Mouse (Mus musculus) left cerebral cortex, postnatal 36 days (tissue): ENCODE measurements around the gene Ptch1. TPM values are rescaled to one million over a fixed set of nuclear protein-coding genes. Genes with fewer than 3 reads are reported as not detected.

Experiments
- DNase-seq, 2 experiments: peaks; one replicate each; pipeline ENCODE4 v3.0.0; 2021 to 2022; ENCODE audit warnings: low spot score in 2 of 2, mixed read lengths in 1 of 2
- intact Hi-C: fragments of 180-260 bp; cut with DNase I; formaldehyde crosslinking; loops from one replicate; pipeline ENCODE4 v1.15.1; 2025
- total RNA-seq, 2 experiments: library from RNA; stranded (reverse); gene quantifications; 2 replicates each; pipeline ENCODE4 v1.2.3; 2021

The Ptch1 gene
- total RNA-seq, 2 experiments from 2014 or later: 40.5 to 51.6 TPM

DNA sequence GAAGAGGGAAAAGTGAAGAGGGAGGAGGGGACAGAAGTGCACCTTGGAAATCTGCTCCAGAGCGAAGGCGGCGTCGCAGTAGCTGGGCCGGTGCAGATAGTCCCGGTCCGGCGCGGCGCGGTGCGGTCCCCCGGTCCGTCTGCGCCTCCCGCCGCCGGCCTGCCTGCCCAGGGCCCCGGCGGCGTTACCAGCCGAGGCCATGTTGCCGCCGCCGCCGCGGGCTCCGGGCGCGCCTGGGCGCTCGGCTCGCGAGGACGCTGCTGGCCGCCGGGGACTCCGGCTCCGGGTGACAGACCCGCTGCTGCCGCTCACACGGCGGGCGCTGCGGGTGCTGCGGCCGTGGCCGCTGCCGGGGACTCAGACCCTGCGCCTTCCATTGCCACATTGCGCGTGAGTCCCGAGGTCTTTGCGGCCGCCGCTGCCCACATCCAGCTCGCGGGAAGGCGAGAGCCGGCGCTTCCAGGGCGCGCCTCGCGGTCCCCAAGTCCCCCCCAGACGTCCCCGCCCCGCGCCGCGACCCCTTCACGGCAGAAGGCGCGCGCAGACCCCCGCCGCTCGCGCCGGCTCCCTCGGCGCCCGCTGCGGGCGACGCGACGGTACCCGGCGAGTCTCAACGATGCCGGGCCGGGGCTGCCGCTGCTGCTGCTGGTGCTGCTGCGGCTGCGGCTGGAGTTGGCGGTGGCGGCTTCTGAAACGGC, 7.9 kb downstream of the Ptch1 start:
- peak; percentile 54 to 71 for DNase-seq
- intact Hi-C loops: loop anchor here (1.0 to 10.0 kb wide), 3 partner anchors 134 to 589 kb away; partner anchors contain the start of gene Zfp367

DNA sequence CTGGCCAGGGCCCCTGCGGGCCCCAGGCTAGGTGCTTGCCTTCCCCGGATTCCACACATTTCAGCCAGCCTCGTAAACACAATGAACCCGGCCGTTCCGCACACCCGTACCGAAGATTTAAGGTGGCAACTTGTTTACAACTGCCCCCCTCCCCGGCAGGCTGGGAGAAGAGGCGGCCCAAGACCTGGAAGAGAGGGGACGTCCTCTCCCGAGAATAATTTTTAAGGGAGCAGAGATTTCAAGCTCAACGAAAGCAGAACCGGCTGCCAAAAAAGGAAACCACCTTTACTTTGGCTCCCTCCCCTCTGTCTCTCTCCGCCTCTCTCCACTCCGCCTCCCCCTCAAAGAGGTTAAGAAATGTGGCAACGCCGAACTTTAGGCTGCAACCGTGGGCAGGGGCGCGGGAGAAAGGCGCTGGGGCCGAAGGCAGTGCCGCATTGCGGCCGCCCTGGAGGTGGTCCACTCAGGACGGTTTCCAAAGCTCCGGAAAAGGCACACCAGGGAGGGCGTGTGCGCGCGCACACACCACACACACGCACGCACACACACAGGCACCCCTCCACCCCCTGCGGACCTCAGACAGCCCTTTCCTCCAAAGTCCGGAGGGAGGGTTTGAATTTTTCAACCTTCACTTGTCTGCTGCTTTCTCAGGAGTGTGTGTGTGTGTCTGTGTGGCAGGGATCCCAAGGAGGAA, 8.6 kb downstream of the Ptch1 start:
- peak; percentile 67 to 74 for DNase-seq
- intact Hi-C loops: loop anchor here (1.0 to 10.0 kb wide), 3 partner anchors 133 to 590 kb away; partner anchors contain the start of gene Zfp367

GRCm38 (mm10) chr13:63563781-63564625, 9.4 kb downstream of the Ptch1 start:
- intact Hi-C loops: loop anchor here (10.0 kb wide), 1 partner anchor 591 kb away; the partner anchor contains the start of gene Zfp367
- DNase-seq: peak; percentile 55 to 63

DNA sequence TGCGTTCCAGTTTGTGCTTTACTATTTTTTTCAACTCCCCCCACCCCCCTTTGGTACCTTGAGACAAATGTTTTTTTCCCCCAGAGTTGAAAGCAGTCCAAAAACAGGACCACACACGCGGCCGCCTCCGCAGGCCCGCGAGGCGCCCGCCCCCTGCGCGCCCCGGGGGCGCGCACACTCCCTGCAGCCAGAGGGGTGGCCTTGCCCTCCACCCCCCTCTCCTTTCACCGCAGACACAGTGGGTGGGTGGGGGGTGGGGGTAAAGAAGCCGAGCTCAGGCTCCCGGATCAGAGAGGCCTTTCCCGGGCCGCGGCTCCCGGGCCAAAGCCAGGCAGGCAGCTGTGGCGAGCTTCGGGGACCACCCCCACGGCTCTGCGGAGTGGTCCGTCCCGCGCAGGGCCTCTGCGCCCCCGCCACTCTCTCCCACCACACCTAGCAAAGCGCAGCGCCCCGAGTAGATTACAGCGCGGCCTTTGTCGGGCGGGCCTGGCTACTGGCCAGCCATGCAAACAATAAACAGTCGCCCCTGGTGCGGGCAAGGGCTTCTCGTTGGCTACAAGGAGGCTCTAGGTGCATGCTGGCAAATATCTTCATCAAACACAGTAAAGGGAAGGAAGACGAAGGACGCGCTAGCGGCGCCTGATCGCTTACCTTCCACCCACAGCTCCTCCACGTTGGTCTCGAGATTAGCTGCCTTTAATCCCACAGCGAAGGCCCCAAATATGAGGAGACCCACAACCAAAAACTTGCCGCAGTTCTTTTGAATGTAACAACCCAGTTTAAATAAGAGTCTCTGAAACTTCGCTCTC, 10.2 kb downstream of the Ptch1 start:
- intact Hi-C loops: loop anchor here (10.0 kb wide), 1 partner anchor 592 kb away; the partner anchor contains the start of gene Zfp367
- peak; percentile 71 to 76 for DNase-seq

GRCm38 (mm10) chr13:63562141-63562971, 11.0 kb downstream of the Ptch1 start:
- no peak for DNase-seq

DNA sequence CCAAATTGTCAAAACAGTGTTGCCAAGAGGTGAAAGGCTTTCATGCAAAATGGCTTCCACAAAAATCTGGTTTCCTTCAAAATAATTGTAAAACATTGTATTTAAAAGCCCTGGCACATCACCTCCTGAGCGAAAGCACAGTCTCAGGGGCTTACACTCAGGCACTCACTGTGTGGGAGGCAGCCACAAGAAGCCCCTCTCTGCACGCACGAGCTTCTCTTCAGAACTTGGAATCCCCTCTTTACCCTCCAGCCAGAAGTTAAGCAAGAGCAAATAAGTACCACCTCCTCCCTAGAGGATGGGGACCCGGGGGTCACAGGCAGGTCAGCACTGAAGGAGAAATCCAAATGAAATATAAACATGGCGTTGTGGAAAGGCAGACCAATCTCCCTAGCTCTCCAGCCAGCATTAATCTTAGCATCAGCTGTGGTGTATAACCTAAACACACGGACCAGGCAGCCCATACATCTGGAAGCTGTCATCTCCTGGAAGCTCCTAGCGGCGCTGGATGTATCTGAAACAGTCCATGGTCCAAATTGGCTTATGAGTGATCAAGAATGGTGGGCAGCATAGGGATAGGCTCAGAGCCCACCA, 15.0 kb downstream of the Ptch1 start:
- intact Hi-C loops: no loop called here
- no peak for DNase-seq

More at GRCm38 (mm10) chr13:63562141-63562971, 11.0 kb downstream of the Ptch1 start:
- intact Hi-C loops: loop anchor here (10.0 kb wide), 1 partner anchor 592 kb away; the partner anchor contains the start of gene Zfp367

GRCm38 (mm10) chr13:63556431-63556830, 17.0 kb downstream of the Ptch1 start:
- DNase-seq: no peak
- intact Hi-C loops: no loop called here

- DNase-seq: no peak
- intact Hi-C loops: no loop called here
Measured at GRCm38 (mm10) chr13:63555885-63556284, 17.5 kb downstream of the Ptch1 start.

GRCm38 (mm10) chr13:63554569-63554968, 18.8 kb downstream of the Ptch1 start:
- intact Hi-C loops: no loop called here
- no peak for DNase-seq

DNA sequence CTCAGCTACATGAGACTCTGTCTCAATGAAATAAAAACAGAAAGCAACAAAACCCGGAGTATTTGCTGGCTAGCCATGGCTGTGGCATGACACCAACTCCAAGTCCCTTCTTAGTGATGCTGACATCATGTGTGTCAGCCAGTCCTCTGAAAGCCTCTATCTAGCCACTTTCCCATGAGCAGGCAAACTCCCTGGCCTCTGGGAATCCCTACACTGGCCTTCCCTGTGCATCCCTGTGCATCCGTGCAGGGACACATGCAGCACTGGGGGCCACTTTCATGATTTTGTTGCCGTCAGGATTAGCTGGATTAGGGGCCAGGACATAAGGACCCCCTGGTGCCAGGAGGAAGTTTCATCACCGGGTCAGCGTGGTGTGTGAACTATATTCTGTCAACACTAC, 20.0 kb downstream of the Ptch1 start:
- intact Hi-C loops: no loop called here
- DNase-seq: no peak

- intact Hi-C loops: no loop called here
- peak; percentile 82 to 86 for DNase-seq
Measured at GRCm38 (mm10) chr13:63552291-63552932, 21.0 kb downstream of the Ptch1 start.

DNA sequence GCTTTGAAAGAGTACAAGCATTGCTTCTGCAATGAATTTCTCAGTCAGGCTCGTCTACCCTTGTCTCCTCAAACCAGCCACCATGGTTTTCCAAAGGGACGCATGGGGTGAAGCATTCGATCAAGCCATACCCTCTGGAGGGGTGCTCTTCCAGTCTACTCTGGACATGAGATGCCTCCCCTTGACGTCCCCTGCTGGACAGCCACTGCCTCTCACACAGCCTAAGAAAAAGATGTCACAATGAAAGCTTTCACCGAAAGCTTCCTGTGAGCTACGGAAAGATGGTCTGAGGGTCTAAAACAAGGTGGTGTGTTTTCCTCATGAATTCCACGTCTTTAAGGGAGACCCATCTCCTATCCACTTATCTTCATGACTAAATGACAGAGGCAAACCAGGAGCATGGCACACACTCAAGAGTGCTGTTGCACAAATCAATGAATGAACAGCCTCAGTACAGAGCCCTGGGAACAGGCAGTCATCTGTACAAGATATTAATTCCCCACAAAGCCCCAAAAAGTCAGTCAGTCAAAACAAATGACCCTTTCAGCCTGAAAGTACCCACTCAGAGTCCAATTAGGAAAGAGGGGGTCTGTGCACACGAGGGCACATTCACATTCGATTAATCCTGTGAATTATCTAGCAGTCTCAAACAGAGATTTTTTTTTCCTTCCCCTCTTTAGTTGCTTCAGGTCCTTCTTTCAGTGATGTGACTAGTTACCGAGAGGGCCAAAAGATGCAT, 21.7 kb downstream of the Ptch1 start:
- intact Hi-C loops: no loop called here

GRCm38 (mm10) chr13:63550367-63550766, 23.0 kb downstream of the Ptch1 start:
- intact Hi-C loops: no loop called here
- DNase-seq: no peak

More for the DNA sequence above, 21.7 kb downstream of the Ptch1 start:
- DNase-seq: no peak

GRCm38 (mm10) chr13:63549210-63549609, 24.2 kb downstream of the Ptch1 start:
- no peak for DNase-seq

GRCm38 (mm10) chr13:63548571-63548970, 24.8 kb downstream of the Ptch1 start:
- no peak for DNase-seq
- intact Hi-C loops: no loop called here

More at GRCm38 (mm10) chr13:63549210-63549609, 24.2 kb downstream of the Ptch1 start:
- intact Hi-C loops: no loop called here

- DNase-seq: no peak
- intact Hi-C loops: no loop called here
Measured at GRCm38 (mm10) chr13:63545291-63545690, 28.1 kb downstream of the Ptch1 start.

DNA sequence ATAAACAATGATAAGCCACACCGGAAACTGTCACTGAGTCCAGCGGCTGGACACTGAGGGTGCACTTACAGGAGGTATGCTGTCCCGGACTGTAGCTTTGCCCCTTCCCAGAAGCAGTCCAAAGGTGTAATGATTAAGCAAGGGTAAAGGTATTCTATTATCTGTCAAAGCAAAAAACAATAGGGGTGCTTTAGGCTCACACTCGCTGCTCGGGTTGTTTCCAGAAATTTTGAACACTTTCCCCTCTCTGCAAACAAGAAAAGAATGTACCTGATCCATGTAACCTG, 28.5 kb downstream of the Ptch1 start:
- no peak for DNase-seq
- intact Hi-C loops: no loop called here
